14 mouse cellular contexts compared by ENCODE assay signal in genomic region chr8:49595501-49595900, GRCm38 (mm10).
"Had no signal": no experiment of that assay in that cellular context is flagged by ENCODE, and none has a peak within 500 bp of the region (broad histone marks: within the 10 kb centered on the region; RNA-seq: fewer than 3 reads in every experiment).

No protein-coding gene starts in this region.

- H3K36me3 ChIP-seq: limb, embryonic 13.5 days; midbrain, embryonic 13.5 days; neural tube, embryonic 13.5 days had no signal

- H3K4me3 ChIP-seq: limb, embryonic 13.5 days; midbrain, embryonic 13.5 days; neural tube, embryonic 13.5 days had no signal

- H3K9ac ChIP-seq: limb, embryonic 13.5 days; liver, embryonic 14.5 days; midbrain, embryonic 13.5 days; neural tube, embryonic 13.5 days had no signal

- DNase-seq: kidney, adult 9 months; kidney, postnatal 36 days; layer of hippocampus, adult 9-11 months; layer of hippocampus, postnatal 36 days; lung, adult 18-20 months; right cerebral cortex, adult 18-20 months; right cerebral cortex, postnatal 25 days; thymus, adult 18-20 months; thymus, postnatal 14 days had no signal

- H3K27me3 ChIP-seq: limb, embryonic 13.5 days; midbrain, embryonic 13.5 days; neural tube, embryonic 13.5 days had no signal

- H3K4me2 ChIP-seq: limb, embryonic 13.5 days; midbrain, embryonic 13.5 days; neural tube, embryonic 13.5 days had no signal

- H3K4me1 ChIP-seq: midbrain, embryonic 13.5 days; neural tube, embryonic 13.5 days had no signal

- ATAC-seq: midbrain, embryonic 13.5 days had no signal

- H3K27ac ChIP-seq: kidney, postnatal 0 days; limb, embryonic 13.5 days; liver, embryonic 14.5 days; midbrain, embryonic 13.5 days; neural tube, embryonic 13.5 days had no signal

- H3K9me3 ChIP-seq: limb, embryonic 13.5 days; midbrain, embryonic 13.5 days; neural tube, embryonic 13.5 days had no signal
